Mouse (Mus musculus) G1E (cell line): ENCODE results near the gene Pid1.

Experiments
- CTCF ChIP-seq: IDR thresholded peaks from 2 replicates; pipeline ENCODE4 v1.5.1; 2012; ENCODE audit warnings: low read depth, low read length, inconsistent platforms, mixed read lengths
- GATA1 ChIP-seq: IDR thresholded peaks from 2 replicates; pipeline ENCODE4 v1.6.1; 2012; ENCODE audit warnings: borderline replicate concordance, low read length, inconsistent platforms, mixed read lengths
- POLR2AphosphoS5 ChIP-seq: IDR thresholded peaks from 2 replicates; pipeline ENCODE4 v1.6.1; 2012; ENCODE audit warnings: low read depth, low read length, inconsistent platforms; ENCODE audit not compliant: insufficient replicate concordance

DNA sequence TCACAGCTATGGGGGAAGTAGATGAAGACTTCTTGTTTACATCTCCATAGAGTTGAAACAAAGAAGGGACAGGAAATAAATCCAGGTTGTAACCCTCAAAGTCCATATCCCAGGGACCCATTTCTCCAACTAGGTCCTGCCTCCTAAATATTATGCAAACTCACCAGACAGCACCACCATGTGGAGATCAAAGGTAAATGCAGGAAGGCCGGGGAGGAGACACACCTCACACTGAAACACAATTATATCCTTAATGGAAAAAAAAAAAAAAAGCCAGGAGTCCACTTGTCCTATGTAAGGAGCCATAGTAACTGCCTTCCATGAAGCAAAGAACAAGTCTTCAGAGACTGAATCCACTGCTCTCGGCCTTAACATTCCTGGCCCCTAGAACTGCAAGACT is 261.9 kb downstream of the Pid1 start:
- TF ChIP-seq CTCF (no peak), GATA1 (no peak), POLR2AphosphoS5 (no peak)
